Mouse (Mus musculus) right cerebral cortex, postnatal 36 days (tissue): ENCODE measurements at regions not wholly inside any gene's neighbourhood (a gene's known extent, or its start where the extent isn't known, plus 50 kb on each side); places are given as distances from the start of the nearest gene placed in this dataset.

ENCODE experiments used
- DNase-seq, 2 experiments: peaks; one replicate each; pipeline ENCODE4 v3.0.0; 2022; ENCODE audit warnings: low spot score in 2 of 2, mixed read lengths in 1 of 2

- no peak for DNase-seq
These were observed 99.6 kb upstream of the 2610301B20Rik start for GRCm38 (mm10) chr4:10774557-10775215.

- no peak for DNase-seq
These were observed 87.6 kb upstream of the 2610301B20Rik start for GRCm38 (mm10) chr4:10786701-10787100.

DNA sequence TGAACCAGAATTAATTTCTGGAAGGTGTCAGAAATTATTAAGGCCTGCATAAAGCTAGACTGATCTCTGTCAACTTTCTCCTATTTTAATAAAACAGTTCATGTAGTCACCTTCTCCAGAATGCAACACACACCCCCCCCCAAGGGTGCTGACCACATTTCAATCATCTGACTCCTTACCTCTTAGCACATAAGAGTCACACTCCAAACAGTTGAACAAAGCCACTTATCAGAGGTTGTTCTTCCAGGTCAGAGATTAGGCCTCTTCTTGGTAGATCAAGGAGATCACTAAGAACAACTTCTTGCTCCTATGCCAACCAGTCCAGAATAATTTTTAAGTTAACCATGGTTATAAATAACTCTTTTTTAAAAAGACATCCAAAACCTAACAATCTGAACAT is 86.0 kb upstream of the 2610301B20Rik start:
- DNase-seq, result no peak

GRCm38 (mm10) chr4:10789141-10789540 is 85.2 kb upstream of the 2610301B20Rik start:
- no peak for DNase-seq

DNA sequence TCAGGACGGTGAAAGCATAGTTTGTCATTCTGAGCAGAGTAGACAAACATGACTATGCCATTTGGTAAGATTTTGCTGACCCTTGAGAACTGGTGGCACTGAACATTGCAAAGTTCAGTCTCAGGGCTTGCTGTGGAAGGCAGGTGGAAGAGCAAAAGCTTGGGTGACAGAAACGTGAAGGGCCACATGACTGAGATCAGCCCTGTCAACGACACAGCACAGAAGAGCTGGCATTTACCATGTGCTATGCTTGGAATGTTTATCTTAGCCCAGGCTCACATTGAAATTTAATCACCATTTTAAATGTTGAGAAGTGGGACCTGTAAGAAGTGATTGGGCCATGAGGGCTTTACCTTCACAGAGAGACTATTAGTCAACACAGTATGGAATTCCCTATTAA is 81.7 kb upstream of the 2610301B20Rik start:
- no peak for DNase-seq

GRCm38 (mm10) chr4:10794471-10794870 is 79.8 kb upstream of the 2610301B20Rik start:
- no peak for DNase-seq

- peak in 1 of 2 experiments; percentile 1 for DNase-seq
These were observed 73.3 kb upstream of the 2610301B20Rik start for GRCm38 (mm10) chr4:10800780-10801553.

- DNase-seq, result no peak
These were observed 69.6 kb upstream of the 2610301B20Rik start for GRCm38 (mm10) chr4:10804735-10805134.

DNA sequence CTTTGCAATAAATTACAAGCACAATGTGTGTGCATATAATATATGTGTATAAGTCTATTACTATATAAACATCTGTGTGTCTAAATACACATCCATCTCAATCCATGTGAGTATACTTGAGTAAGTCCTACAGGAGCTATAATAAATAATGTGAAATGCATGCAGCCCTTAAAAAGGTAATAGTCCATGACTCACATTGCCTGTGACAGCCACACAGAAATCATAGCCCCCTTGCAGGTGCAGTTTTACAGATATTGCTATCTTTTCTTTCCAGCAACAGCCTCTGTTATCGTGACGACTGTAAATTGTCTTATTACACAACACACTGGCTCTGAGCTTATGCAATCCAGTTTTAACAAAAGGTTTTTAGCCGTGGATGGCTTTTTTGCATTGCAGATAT is 67.0 kb upstream of the 2610301B20Rik start:
- no peak for DNase-seq

DNA sequence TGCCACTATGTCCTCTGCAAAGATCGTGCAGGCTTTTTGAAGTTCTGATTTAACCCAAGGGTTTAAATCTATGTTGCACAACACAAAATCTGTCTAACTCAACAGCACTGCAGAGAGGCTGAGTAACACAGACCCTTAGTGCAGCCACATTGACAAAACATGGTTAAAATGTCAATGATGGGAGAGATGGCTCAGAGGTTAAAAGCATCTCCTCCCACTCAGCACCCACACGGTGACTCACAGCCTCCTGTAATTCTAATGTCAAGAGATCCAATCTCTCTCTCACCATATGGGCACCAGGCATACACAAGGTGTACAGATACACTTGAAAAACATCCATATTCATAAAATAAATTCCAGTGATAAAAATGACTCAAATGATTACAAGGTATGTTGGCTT is 61.4 kb upstream of the 2610301B20Rik start:
- no peak for DNase-seq
